Mouse (Mus musculus) E14TG2a.4 (cell line): ENCODE measurements around the gene Gm5478.
"Not testable (repeated sequence)": the region's sequence is repeated elsewhere in the genome, so short reads cannot be mapped to it uniquely, and the experiment has no call there.

Experiments
- H3K27me3 ChIP-seq: 2 replicates; pipeline ENCODE4 v1.6.1; 2014; ENCODE audit warnings: low read length, control low read depth; ENCODE audit not compliant: insufficient read depth
- H3K36me3 ChIP-seq: 2 replicates; pipeline ENCODE4 v1.6.1; 2014; ENCODE audit warnings: low read length, control low read depth; ENCODE audit not compliant: insufficient read depth
- H3K4me1 ChIP-seq: replicated peaks from 2 replicates; pipeline ENCODE4 v1.6.1; 2014; ENCODE audit warnings: low read depth, low read length, control low read depth
- H3K4me3 ChIP-seq: replicated peaks from 2 replicates; pipeline ENCODE4 v1.5.1; 2014; ENCODE audit warnings: mild to moderate bottlenecking, low read length
- H3K9me3 ChIP-seq: 2 replicates; pipeline ENCODE4 v1.6.1; 2014; ENCODE audit warnings: low read length, control low read depth
- CTCF ChIP-seq: conservative IDR thresholded peaks from 2 replicates; pipeline ENCODE4 v1.5.1; 2014; ENCODE audit warnings: low read length
- NANOG ChIP-seq: IDR thresholded peaks from 2 replicates; pipeline ENCODE4 v1.6.1; 2014; ENCODE audit warnings: borderline replicate concordance, low read length, mixed read lengths
- POU5F1 ChIP-seq: IDR thresholded peaks from 2 replicates; pipeline ENCODE4 v1.6.1; 2014; ENCODE audit warnings: low read length, borderline replicate concordance

Gene Gm5478

DNA sequence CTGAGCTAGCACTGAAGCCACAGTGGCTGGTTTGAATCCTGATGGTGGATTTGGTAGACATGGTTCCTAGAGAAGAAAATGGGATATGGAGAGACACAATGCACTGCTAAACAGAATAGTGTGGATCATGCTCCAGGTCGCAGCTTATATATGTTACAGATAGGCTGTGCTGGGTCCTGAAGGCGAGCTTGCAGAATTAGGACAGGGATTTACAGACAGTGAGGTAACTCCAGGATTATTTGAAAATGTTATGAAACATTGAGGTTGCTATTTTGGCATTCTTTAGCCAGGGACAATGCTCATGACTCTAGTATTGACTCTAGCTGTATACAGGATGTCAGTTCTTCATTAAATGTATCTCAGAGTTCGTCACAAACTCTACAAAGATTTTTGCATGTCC lies at the start of gene Gm5478:
Gene Gm5478 (minus strand): TSS at position 101 of the 400 bp plus-strand sequence.
- Histone ChIP-seq H3K27me3 (no peaks in the 10 kb centered on the region; the same call in 1 of the 2 replicates), H3K4me1 (no peaks in the 10 kb centered on the region), H3K9me3 (no peaks in the 10 kb centered on the region), H3K4me3 (no peak within 1 kb of the TSS), H3K36me3 (no peaks in the 10 kb centered on the region)
- TF ChIP-seq CTCF (no peak), POU5F1 (no peak), NANOG (no peak)

DNA sequence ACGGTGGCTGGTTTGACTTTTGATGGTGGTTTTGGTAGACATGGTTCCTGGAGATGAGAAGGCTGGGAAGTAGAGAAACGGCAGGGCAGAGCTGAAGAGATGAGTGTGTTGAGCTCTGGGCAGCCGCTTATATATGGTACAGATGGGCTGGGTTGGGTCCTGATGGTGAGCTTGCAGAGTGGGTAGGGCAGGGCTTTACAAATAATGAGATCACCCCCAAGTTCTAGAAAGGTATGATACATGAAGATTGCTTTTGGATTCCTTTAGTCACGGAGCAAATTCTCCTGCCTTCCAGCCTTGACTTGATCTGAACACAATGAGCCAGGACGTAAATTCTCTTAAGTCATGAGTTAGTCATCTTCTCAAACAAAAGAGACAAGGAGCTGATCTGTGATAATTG lies 47.0 kb upstream of the Gm5478 start, which contains the start of gene Krt6a:
Gene Krt6a (minus strand): TSS at position 101 of the 400 bp plus-strand sequence.
- no peak for TF ChIP-seq POU5F1
- no peak for TF ChIP-seq CTCF
- no peak for TF ChIP-seq NANOG
- Histone ChIP-seq H3K9me3 (no peaks in the 10 kb centered on the region), H3K36me3 (no peaks in the 10 kb centered on the region), H3K4me3 (no peak within 1 kb of the TSS), H3K27me3 (no peaks in the 10 kb centered on the region; the same call in 1 of the 2 replicates), H3K4me1 (no peaks in the 10 kb centered on the region)

DNA sequence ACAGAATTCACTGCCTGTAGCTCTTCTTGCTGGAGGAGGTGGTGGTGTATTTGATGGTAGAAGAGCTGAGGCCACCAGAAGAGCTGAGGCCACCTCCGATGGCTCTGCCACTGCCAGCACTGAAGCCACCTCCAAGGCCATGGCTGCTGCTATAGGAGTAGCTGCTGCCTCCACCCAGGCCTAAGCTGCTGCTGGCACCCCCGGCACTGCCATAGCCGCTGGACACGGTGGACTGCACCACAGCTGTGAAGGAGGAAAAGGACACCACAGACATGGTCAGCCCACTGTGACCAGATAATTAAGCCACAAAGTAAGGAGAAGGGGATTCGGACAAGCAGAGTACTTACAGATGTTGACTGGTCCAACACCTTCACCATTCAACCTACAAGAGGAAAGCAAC lies 43.3 kb upstream of the Gm5478 start:
- H3K27me3 ChIP-seq, H3K36me3 ChIP-seq, H3K9me3 ChIP-seq, H3K4me3 ChIP-seq, H3K4me1 ChIP-seq: not testable (repeated sequence)

DNA sequence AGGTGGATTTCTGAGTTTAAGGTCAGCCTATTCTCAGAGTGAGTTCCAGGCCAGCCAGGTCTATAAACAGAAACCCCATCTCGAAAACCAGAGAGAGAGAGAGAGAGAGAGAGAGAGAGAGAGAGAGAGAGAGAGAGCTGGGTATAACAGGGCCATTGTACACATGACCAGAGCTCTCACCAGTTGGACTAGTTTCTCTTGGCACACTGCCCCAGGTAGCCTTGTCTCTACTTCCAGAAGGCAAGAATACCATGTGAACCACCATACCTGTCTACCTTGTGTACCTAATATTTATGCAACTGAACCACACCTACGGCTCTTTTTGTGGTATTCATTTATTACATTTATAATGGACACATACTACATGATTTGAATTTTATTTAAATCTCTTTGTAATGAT lies 41.0 kb upstream of the Gm5478 start:
- TF ChIP-seq CTCF (no peak), POU5F1 (no peak), NANOG (no peak)
- H3K4me1 ChIP-seq: no peaks in the 10 kb centered on the region
- H3K4me3 ChIP-seq: no peak overlapping the region
- no peaks in the 10 kb centered on the region for H3K9me3 ChIP-seq
- no peaks in the 10 kb centered on the region for H3K27me3 ChIP-seq
- H3K36me3 ChIP-seq: no peaks in the 10 kb centered on the region

DNA sequence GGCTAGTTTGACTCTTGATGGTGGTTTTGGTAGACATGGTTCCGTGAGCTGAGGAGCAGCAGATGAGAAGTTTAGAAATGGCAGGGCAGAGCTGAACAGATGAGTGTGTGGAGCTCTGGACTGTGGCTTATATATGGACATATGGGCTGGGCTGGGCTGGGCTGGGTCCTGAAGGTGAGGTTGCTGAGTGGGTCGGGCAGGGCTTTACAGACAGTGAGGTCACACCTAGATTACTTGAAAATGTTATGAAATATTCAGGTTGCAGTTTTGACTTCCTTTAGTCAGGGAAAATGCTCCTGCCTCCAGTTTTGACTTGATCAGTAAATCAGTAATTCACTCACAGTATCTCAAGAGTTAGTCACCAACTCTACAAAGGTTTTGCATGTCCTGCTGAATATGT lies 33.0 kb upstream of the Gm5478 start, which contains the start of gene Krt6b:
Gene Krt6b (minus strand): TSS at position 101 of the 400 bp plus-strand sequence.
- Histone ChIP-seq H3K9me3 (peaks cover 11% of the 10 kb centered on the region), H3K36me3 (no peaks in the 10 kb centered on the region), H3K27me3 (no peaks in the 10 kb centered on the region), H3K4me3 (no peak within 1 kb of the TSS), H3K4me1 (no peaks in the 10 kb centered on the region)
- TF ChIP-seq NANOG (no peak), POU5F1 (no peak), CTCF (no peak)

DNA sequence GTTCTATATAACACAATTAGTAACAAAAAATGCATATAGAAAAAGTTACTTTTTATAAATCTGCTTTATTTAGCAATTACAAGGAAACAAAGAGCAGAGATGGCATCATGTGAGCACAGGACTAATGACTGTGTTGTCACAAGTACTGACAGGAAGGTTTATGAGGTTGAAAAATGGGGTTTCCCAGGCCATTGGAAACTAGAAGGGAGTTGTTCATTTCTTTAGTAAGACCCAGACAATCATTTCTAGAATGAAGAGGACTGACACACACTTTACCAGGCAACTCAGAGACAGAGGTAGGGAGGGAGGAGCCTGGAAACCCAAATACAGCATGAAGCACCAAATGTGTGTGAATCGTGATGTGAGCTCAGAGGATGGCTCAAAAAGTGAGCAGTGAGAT lies 28.8 kb upstream of the Gm5478 start:
- no peak for TF ChIP-seq CTCF
- TF ChIP-seq NANOG: no peak
- no peak for TF ChIP-seq POU5F1
- no peaks in the 10 kb centered on the region for H3K27me3 ChIP-seq

DNA sequence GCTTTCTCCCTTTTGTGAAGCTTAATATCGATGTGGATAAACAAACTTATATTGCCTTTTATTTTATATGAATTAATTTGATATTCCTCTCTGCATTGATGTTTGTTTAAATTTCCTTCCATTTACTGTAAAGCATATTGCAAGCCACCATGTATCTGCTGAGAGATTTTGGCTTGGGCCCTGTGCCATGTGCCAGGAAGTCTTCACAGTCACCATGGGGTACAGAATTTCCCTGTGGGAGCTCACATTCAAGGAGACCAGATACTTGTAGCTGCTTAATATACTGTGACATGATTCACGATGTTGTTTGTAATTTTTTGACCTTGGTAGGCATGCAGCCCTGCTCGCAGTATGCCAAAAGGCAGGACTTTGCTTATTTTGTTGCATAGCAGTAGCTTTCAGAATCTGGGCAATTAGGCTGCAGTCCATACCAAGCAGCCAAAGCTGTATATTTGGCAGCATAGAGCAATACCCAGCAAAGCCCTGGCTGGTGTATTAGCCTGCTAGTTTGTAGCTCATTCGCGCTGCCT lies 5.6 kb upstream of the Gm5478 start:
- Histone ChIP-seq H3K4me3 (no peak overlapping the region), H3K27me3 (no peaks in the 10 kb centered on the region)
- TF ChIP-seq POU5F1 (no peak), CTCF (no peak), NANOG (no peak)

More for the DNA sequence above, 28.8 kb upstream of the Gm5478 start:
- Histone ChIP-seq H3K36me3 (no peaks in the 10 kb centered on the region), H3K4me3 (no peak overlapping the region), H3K4me1 (no peaks in the 10 kb centered on the region), H3K9me3 (no peaks in the 10 kb centered on the region)

DNA sequence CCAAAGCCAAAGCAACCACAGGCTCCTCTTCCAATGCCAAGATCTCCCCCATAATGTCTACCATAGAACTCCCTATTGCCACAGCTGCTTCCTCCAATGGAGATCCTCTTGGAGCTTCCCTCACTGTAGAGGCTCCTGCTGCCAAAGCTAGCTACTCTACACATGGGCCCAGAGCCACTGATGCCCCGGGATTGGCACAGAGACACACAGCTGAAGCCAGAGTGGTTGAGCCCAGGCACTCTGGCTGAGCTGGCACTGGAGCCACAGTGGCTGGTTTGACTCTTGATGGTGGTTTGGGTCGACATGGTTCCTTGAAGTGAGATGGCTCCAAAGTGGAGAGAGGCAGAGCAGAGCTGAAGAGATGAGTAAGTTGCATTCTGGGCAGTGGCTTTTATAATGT lies 19.3 kb downstream of the Gm5478 start, which contains the start of gene Gm5414:
Gene Gm5414 (minus strand): TSS at position 305 of the 400 bp plus-strand sequence.
- Histone ChIP-seq H3K4me3 (no peak within 1 kb of the TSS), H3K9me3 (no peaks in the 10 kb centered on the region), H3K27me3 (0 out of 2 replicates have a peak, but pooled peaks cover 4% of the 10 kb centered on the region), H3K36me3 (no peaks in the 10 kb centered on the region), H3K4me1 (no peaks in the 10 kb centered on the region)
- TF ChIP-seq CTCF: no peak
- TF ChIP-seq NANOG: no peak
- no peak for TF ChIP-seq POU5F1

More for the DNA sequence above, 5.6 kb upstream of the Gm5478 start:
- no peaks in the 10 kb centered on the region for H3K36me3 ChIP-seq
- H3K9me3 ChIP-seq: peaks cover 3% of the 10 kb centered on the region; the same call in 1 of the 2 replicates
- no peaks in the 10 kb centered on the region for H3K4me1 ChIP-seq

DNA sequence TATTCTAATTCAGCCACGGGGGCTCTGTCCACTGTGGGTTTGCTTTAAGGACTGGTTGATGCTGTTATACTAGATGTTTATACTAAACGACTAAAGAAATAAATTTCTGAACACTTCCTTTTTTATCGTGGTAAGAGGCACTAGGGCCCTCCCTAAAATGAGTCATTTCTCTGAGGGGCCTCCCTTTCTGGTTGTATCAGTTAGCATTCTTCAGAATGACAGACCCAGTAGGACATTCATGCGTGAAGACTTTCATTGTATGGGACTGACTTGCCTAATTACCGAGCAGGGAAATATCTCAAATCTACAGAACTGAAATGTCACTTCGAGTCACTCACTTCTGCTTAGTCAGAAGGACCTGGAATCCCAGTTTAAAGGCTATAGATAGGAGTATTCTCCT lies 48.1 kb downstream of the Gm5478 start:
- no peaks in the 10 kb centered on the region for H3K36me3 ChIP-seq
- no peak for TF ChIP-seq POU5F1
- TF ChIP-seq CTCF: no peak
- TF ChIP-seq NANOG: no peak

More for the DNA sequence above, 48.1 kb downstream of the Gm5478 start:
- Histone ChIP-seq H3K4me1 (no peaks in the 10 kb centered on the region), H3K4me3 (no peak overlapping the region), H3K27me3 (no peaks in the 10 kb centered on the region), H3K9me3 (peaks cover 5% of the 10 kb centered on the region)
